Mouse (Mus musculus) 416B (cell line): ENCODE data around the gene Hist1h4h.
A peak's percentile ranks its signal among the peaks of the same experiment; 100 is the strongest.

Experiments used
- DNase-seq: peaks from one replicate; pipeline ENCODE4 v3.0.0; 2011; ENCODE audit warnings: low read depth

The Hist1h4h gene

GRCm38 (mm10) chr13:23513517-23513916, 17.3 kb upstream of the Hist1h4h start:
- no peak for DNase-seq

- peak; percentile 28 for DNase-seq
These were observed 15.6 kb upstream of the Hist1h4h start for GRCm38 (mm10) chr13:23515281-23515680.

GRCm38 (mm10) chr13:23515826-23516620, 14.8 kb upstream of the Hist1h4h start:
- peak; percentile 22 for DNase-seq

GRCm38 (mm10) chr13:23516822-23517602, 13.8 kb upstream of the Hist1h4h start:
- peak; percentile 77 for DNase-seq

- DNase-seq, result peak; percentile 96
These were observed 13.1 kb upstream of the Hist1h4h start for GRCm38 (mm10) chr13:23517603-23518294.

- no peak for DNase-seq
These were observed 12.6 kb upstream of the Hist1h4h start for GRCm38 (mm10) chr13:23518295-23518603.

- peak; percentile 93 for DNase-seq
These were observed 12.0 kb upstream of the Hist1h4h start for GRCm38 (mm10) chr13:23518885-23519284.

GRCm38 (mm10) chr13:23519416-23519815, 11.4 kb upstream of the Hist1h4h start:
- peak; percentile 90 for DNase-seq

GRCm38 (mm10) chr13:23521703-23522102, 9.1 kb upstream of the Hist1h4h start:
- DNase-seq, result peak; percentile 90

GRCm38 (mm10) chr13:23523976-23524375, 6.9 kb upstream of the Hist1h4h start:
- peak; percentile 76 for DNase-seq

GRCm38 (mm10) chr13:23524654-23525053, 6.2 kb upstream of the Hist1h4h start:
- DNase-seq, result peak; percentile 95

GRCm38 (mm10) chr13:23525901-23526300, 4.9 kb upstream of the Hist1h4h start:
- peak; percentile 78 for DNase-seq

- peak; percentile 95 for DNase-seq
These were observed 4.5 kb upstream of the Hist1h4h start for GRCm38 (mm10) chr13:23526312-23526711.

- DNase-seq, result peak; percentile 27
These were observed 1.8 kb upstream of the Hist1h4h start for GRCm38 (mm10) chr13:23529005-23529404.

- peak; percentile 47 for DNase-seq
These were observed 1.2 kb upstream of the Hist1h4h start for GRCm38 (mm10) chr13:23529480-23530165.

- DNase-seq, result peak; percentile 90
These were observed 509 bp upstream of the Hist1h4h start for GRCm38 (mm10) chr13:23530181-23530900.

- peak; percentile 76 for DNase-seq
These were observed 1.6 kb downstream of the Hist1h4h start for GRCm38 (mm10) chr13:23532262-23533075.

- peak; percentile 98 for DNase-seq
These were observed 2.9 kb downstream of the Hist1h4h start, which contains the start of gene Hist1h2af for GRCm38 (mm10) chr13:23533560-23534367. Hist1h2af (plus strand) TSS chr13:23533906.

- no peak for DNase-seq
These were observed 3.7 kb downstream of the Hist1h4h start for GRCm38 (mm10) chr13:23534368-23535131.
